Mouse (Mus musculus): ENCODE data around the gene Osgepl1. TPM values are rescaled to one million over a fixed set of nuclear protein-coding genes. Genes with fewer than 3 reads are reported as not detected.
A peak's percentile ranks its signal among the peaks of the same experiment; 100 is the strongest.
"Not testable (repeated sequence)": the region's sequence is repeated elsewhere in the genome, so short reads cannot be mapped to it uniquely, and the experiment has no call there.

The Osgepl1 gene
- 33.8 and 34.1 TPM in 2 replicates for polyA plus RNA-seq (2016; fragmentation: Nextera tagmentation; extraction: Ambion mirVana)

GRCm38 (mm10) chr1:53312989-53313967, at the start of gene Osgepl1:
Gene Osgepl1, plus strand, starts transcription at chr1:53313624.
- peaks cover 9% of the 10 kb centered on the region for H3K4me1 ChIP-seq
- H3K36me3 ChIP-seq (replicated peaks) = peaks cover 51% of the 10 kb centered on the region
- 4% methylated on average over 27 of the region's 27 CpGs for WGBS
- H3K27me3 ChIP-seq (ENCODE audit: poor library complexity, severe bottlenecking) = no peaks in the 10 kb centered on the region
- DNase-seq (ENCODE audit: extremely low spot score, low spot score) = peak; percentile 85
- peak within 1 kb of the TSS; percentile 93 for H3K27ac ChIP-seq
- peak within 1 kb of the TSS; percentile 71 for H3K4me3 ChIP-seq
- H3K9me3 ChIP-seq = no peaks in the 10 kb centered on the region

- peaks cover 28% of the 10 kb centered on the region for H3K36me3 ChIP-seq (replicated peaks)
- not testable (repeated sequence) for H3K27ac ChIP-seq; H3K9me3 ChIP-seq; H3K27me3 ChIP-seq (ENCODE audit: poor library complexity, severe bottlenecking); H3K4me3 ChIP-seq; H3K4me1 ChIP-seq; DNase-seq (ENCODE audit: extremely low spot score, low spot score)
These were observed 48.3 kb upstream of the Osgepl1 start for GRCm38 (mm10) chr1:53264958-53265612.

- Histone ChIP-seq H3K4me3 (no peak overlapping the region), H3K27ac (no peak overlapping the region), H3K4me1 (no peaks in the 10 kb centered on the region), H3K36me3 (replicated peaks) (peaks cover 29% of the 10 kb centered on the region), H3K27me3 (ENCODE audit: poor library complexity, severe bottlenecking) (no peaks in the 10 kb centered on the region), H3K9me3 (no peaks in the 10 kb centered on the region)
- WGBS = 96% methylated on average over 3 of the region's 3 CpGs
- DNase-seq (ENCODE audit: extremely low spot score, low spot score) = no peak
These were observed 43.5 kb upstream of the Osgepl1 start for GRCm38 (mm10) chr1:53269901-53270300.

- Histone ChIP-seq H3K36me3 (replicated peaks) (peaks cover 16% of the 10 kb centered on the region), H3K27me3 (ENCODE audit: poor library complexity, severe bottlenecking) (no peaks in the 10 kb centered on the region), H3K9me3 (no peaks in the 10 kb centered on the region), H3K4me3 (no peak overlapping the region), H3K27ac (no peak overlapping the region), H3K4me1 (no peaks in the 10 kb centered on the region)
- DNase-seq (ENCODE audit: extremely low spot score, low spot score) = no peak
These were observed 40.8 kb upstream of the Osgepl1 start for GRCm38 (mm10) chr1:53272646-53273045.

GRCm38 (mm10) chr1:53291197-53291596, 22.2 kb upstream of the Osgepl1 start:
- no peak for DNase-seq (ENCODE audit: extremely low spot score, low spot score)
- Histone ChIP-seq H3K4me1 (peaks cover 6% of the 10 kb centered on the region; the same call in 1 of the 2 replicates), H3K4me3 (no peak overlapping the region), H3K27me3 (ENCODE audit: poor library complexity, severe bottlenecking) (no peaks in the 10 kb centered on the region), H3K9me3 (no peaks in the 10 kb centered on the region; the same call in 1 of the 2 replicates), H3K36me3 (replicated peaks) (peaks cover 44% of the 10 kb centered on the region), H3K27ac (no peak overlapping the region)
- WGBS = 90% methylated on average over 3 of the region's 3 CpGs

- WGBS = under 1% methylated on average over 66 of the region's 66 CpGs
- Histone ChIP-seq H3K4me3 (peak within 1 kb of the TSS; percentile 85), H3K4me1 (peaks cover 15% of the 10 kb centered on the region), H3K27me3 (ENCODE audit: poor library complexity, severe bottlenecking) (no peaks in the 10 kb centered on the region), H3K27ac (peak within 1 kb of the TSS; percentile 96), H3K9me3 (no peaks in the 10 kb centered on the region), H3K36me3 (replicated peaks) (peaks cover 36% of the 10 kb centered on the region)
- peak; percentile 92 for DNase-seq (ENCODE audit: extremely low spot score, low spot score)
These were observed 16.6 kb upstream of the Osgepl1 start, which contains the start of the genes Pms1, Ormdl1 and Gm28778 for GRCm38 (mm10) chr1:53296581-53297383. Gene Pms1, minus strand, starts transcription at chr1:53297018. Gene Ormdl1, plus strand, starts transcription at chr1:53297095. Gene Gm28778, plus strand, starts transcription at chr1:53297111.

GRCm38 (mm10) chr1:53300506-53300905, 12.9 kb upstream of the Osgepl1 start:
- Histone ChIP-seq H3K4me3 (no peak overlapping the region), H3K4me1 (peaks cover 15% of the 10 kb centered on the region), H3K27ac (no peak overlapping the region), H3K9me3 (no peaks in the 10 kb centered on the region), H3K36me3 (replicated peaks) (peaks cover 60% of the 10 kb centered on the region), H3K27me3 (ENCODE audit: poor library complexity, severe bottlenecking) (no peaks in the 10 kb centered on the region)
- WGBS = 92% methylated on average over 4 of the region's 4 CpGs
- DNase-seq (ENCODE audit: extremely low spot score, low spot score) = no peak

GRCm38 (mm10) chr1:53321662-53322344, 8.4 kb downstream of the Osgepl1 start:
- Histone ChIP-seq H3K4me3 (no peak overlapping the region), H3K36me3 (replicated peaks) (peaks cover 73% of the 10 kb centered on the region), H3K9me3 (no peaks in the 10 kb centered on the region), H3K27me3 (ENCODE audit: poor library complexity, severe bottlenecking) (no peaks in the 10 kb centered on the region), H3K27ac (no peak overlapping the region), H3K4me1 (no peaks in the 10 kb centered on the region)
- no peak for DNase-seq (ENCODE audit: extremely low spot score, low spot score)
- WGBS = 97% methylated on average over 4 of the region's 4 CpGs

GRCm38 (mm10) chr1:53323254-53323653, 9.8 kb downstream of the Osgepl1 start:
- 92% methylated on average over 5 of the region's 5 CpGs for WGBS
- Histone ChIP-seq H3K9me3 (no peaks in the 10 kb centered on the region), H3K36me3 (replicated peaks) (peaks cover 60% of the 10 kb centered on the region), H3K27ac (no peak overlapping the region), H3K4me3 (no peak overlapping the region), H3K27me3 (ENCODE audit: poor library complexity, severe bottlenecking) (no peaks in the 10 kb centered on the region), H3K4me1 (no peaks in the 10 kb centered on the region)
- DNase-seq (ENCODE audit: extremely low spot score, low spot score) = no peak

- peaks cover 51% of the 10 kb centered on the region for H3K36me3 ChIP-seq (replicated peaks)
- 97% methylated on average over 1 of the region's 1 CpGs for WGBS
These were observed 10.9 kb downstream of the Osgepl1 start for GRCm38 (mm10) chr1:53324277-53324676.

GRCm38 (mm10) chr1:53324827-53325494, 11.5 kb downstream of the Osgepl1 start:
- Histone ChIP-seq H3K36me3 (replicated peaks) (peaks cover 46% of the 10 kb centered on the region), H3K27ac (no peak overlapping the region), H3K4me1 (no peaks in the 10 kb centered on the region), H3K9me3 (no peaks in the 10 kb centered on the region), H3K4me3 (no peak overlapping the region), H3K27me3 (ENCODE audit: poor library complexity, severe bottlenecking) (no peaks in the 10 kb centered on the region)
- WGBS = 92% methylated on average over 5 of the region's 5 CpGs
- DNase-seq (ENCODE audit: extremely low spot score, low spot score) = no peak

More at GRCm38 (mm10) chr1:53324277-53324676, 10.9 kb downstream of the Osgepl1 start:
- H3K4me3 ChIP-seq = no peak overlapping the region
- no peak for DNase-seq (ENCODE audit: extremely low spot score, low spot score)
- no peaks in the 10 kb centered on the region for H3K27me3 ChIP-seq (ENCODE audit: poor library complexity, severe bottlenecking)
- H3K4me1 ChIP-seq = no peaks in the 10 kb centered on the region
- H3K27ac ChIP-seq = no peak overlapping the region
- H3K9me3 ChIP-seq = no peaks in the 10 kb centered on the region
